In genomic region chr10:85388071-85388750, GRCm38 (mm10) we compare ENCODE assay signal across 8 mouse cellular contexts. TPM values are rescaled to one million over a fixed set of nuclear protein-coding genes. Genes with fewer than 3 reads are reported as not detected.
DNase-seq lines count a peak whose midpoint lies in the region; ATAC-seq lines count a peak whose summit lies in the region.

No protein-coding gene starts in this region.

- H3K9ac ChIP-seq in heart, embryonic 16.5 days (ENCODE audit: low read length): peak overlapping the region; percentile 77
- H3K9ac ChIP-seq in midbrain, embryonic 15.5 days: peak overlapping the region; percentile 58

- WGBS in heart, embryonic 16.5 days: 1% methylated on average over 50 of the region's 50 CpGs
- WGBS in limb, embryonic 10.5 days: 1% methylated on average over 50 of the region's 50 CpGs
- 1% methylated on average over 49 of the region's 50 CpGs for WGBS in midbrain, embryonic 15.5 days

- no peaks in the 10 kb centered on the region for H3K9me3 ChIP-seq in heart, embryonic 16.5 days (replicated peaks; ENCODE audit: control insufficient read depth, low read length)
- no peaks in the 10 kb centered on the region for H3K9me3 ChIP-seq in limb, embryonic 10.5 days (replicated peaks)
- H3K9me3 ChIP-seq in midbrain, embryonic 15.5 days: no peaks in the 10 kb centered on the region

- peaks cover 25% of the 10 kb centered on the region for H3K27me3 ChIP-seq in heart, embryonic 16.5 days (ENCODE audit: control insufficient read depth, insufficient read depth, low read length)
- H3K27me3 ChIP-seq in limb, embryonic 10.5 days (ENCODE audit: low read depth, poor library complexity, severe bottlenecking): 0 out of 2 replicates have a peak, but pooled peaks cover 16% of the 10 kb centered on the region
- H3K27me3 ChIP-seq in midbrain, embryonic 15.5 days (replicated peaks): no peaks in the 10 kb centered on the region

- peak overlapping the region; percentile 70 for H3K4me3 ChIP-seq in heart, embryonic 16.5 days (ENCODE audit: low read length)
- peak overlapping the region; percentile 72 for H3K4me3 ChIP-seq in limb, embryonic 10.5 days
- H3K4me3 ChIP-seq in midbrain, embryonic 15.5 days: peak overlapping the region; percentile 61

- peaks cover 11% of the 10 kb centered on the region for H3K4me1 ChIP-seq in heart, embryonic 16.5 days (ENCODE audit: control insufficient read depth, insufficient read depth, low read length)
- H3K4me1 ChIP-seq in limb, embryonic 10.5 days: peaks cover 37% of the 10 kb centered on the region
- H3K4me1 ChIP-seq in midbrain, embryonic 15.5 days: peaks cover 28% of the 10 kb centered on the region

- ATAC-seq in heart, embryonic 16.5 days (replicated peaks; ENCODE audit: extremely low read depth, insufficient read depth, low FRiP score): no peak
- ATAC-seq in midbrain, embryonic 15.5 days (replicated peaks): peak; percentile 13; the same call in 1 of the 2 replicates
- no peak for ATAC-seq in inflammation-experienced regulatory T-cells, adult 6 months

- no peaks in the 10 kb centered on the region for H3K36me3 ChIP-seq in heart, embryonic 16.5 days (ENCODE audit: control insufficient read depth, insufficient read depth)
- H3K36me3 ChIP-seq in limb, embryonic 10.5 days: no peaks in the 10 kb centered on the region
- no peaks in the 10 kb centered on the region for H3K36me3 ChIP-seq in midbrain, embryonic 15.5 days (replicated peaks)

- H3K4me2 ChIP-seq in heart, embryonic 16.5 days (ENCODE audit: low read depth, low read length): peak overlapping the region; percentile 100
- H3K4me2 ChIP-seq in midbrain, embryonic 15.5 days: peak overlapping the region; percentile 93

- DNase-seq in adrenal gland, adult 18-20 months (ENCODE audit: low spot score in 2 of 2): peak; percentile 10 to 36
- DNase-seq in adrenal gland, adult 2 months: no peak
- peak; percentile 65 for DNase-seq in 3134 (ENCODE audit: extremely low read depth, insufficient read length, low spot score)
- DNase-seq in cerebellum, postnatal 14 days: peak; percentile 26 to 28
- no peak for DNase-seq in limb, embryonic 10.5 days (ENCODE audit: low spot score)

- no peak overlapping the region for H3K27ac ChIP-seq in heart, embryonic 16.5 days (ENCODE audit: low read length)
- peak overlapping the region; percentile 88 for H3K27ac ChIP-seq in limb, embryonic 10.5 days
- H3K27ac ChIP-seq in midbrain, embryonic 15.5 days: peak overlapping the region; percentile 76; the same call in 1 of the 2 replicates

RNA-seq across cellular contexts. Expression of gene Btbd11, which starts 1.6 kb away (rescaled TPM):
- total RNA-seq in adrenal gland, adult 18-20 months (2021): 1 to 10 TPM; 5.3 to 6.0 TPM
- total RNA-seq in adrenal gland, adult 2 months (2021): 1 to 10 TPM; 5.7 to 10.0 TPM
- polyA plus RNA-seq in adrenal gland, adult 2 months (2012; rRNA removed): 12.7 and 14.6 TPM in 2 replicates
- polyA plus RNA-seq in heart, embryonic 16.5 days (2015; fragmentation: Nextera tagmentation; extraction: Ambion mirVana): 1.5 and 3.2 TPM in 2 replicates
- 7.1 and 7.4 TPM in 2 replicates for polyA plus RNA-seq in limb, embryonic 10.5 days (2016; fragmentation: Nextera tagmentation; extraction: Ambion mirVana)
- 15.7 and 17.1 TPM in 2 replicates for polyA plus RNA-seq in midbrain, embryonic 15.5 days (2015; fragmentation: Nextera tagmentation; extraction: Ambion mirVana)
- polyA plus RNA-seq in inflammation-experienced regulatory T-cells, adult 6 months (2017; shearing (Covaris generic)): 1 to 10 TPM; 6.2 to 6.9 (median 6.6) TPM

Comparison
In these comparisons a context has a peak if more than half of its experiments do, and no peak if none do; other contexts are left out.
1. DNase-seq: peak in adrenal gland, adult 18-20 months (2 of 2), 3134 (single experiment) and cerebellum, postnatal 14 days (2 of 2); none in adrenal gland, adult 2 months (single experiment) and limb, embryonic 10.5 days (single experiment).
2. Peak in every context shown above with its lines, with median percentiles within 50 percentile points of each other: H3K4me3 ChIP-seq.